Mouse (Mus musculus) heart, embryonic 13.5 days (tissue): Measurements from ENCODE around the gene Gpr27. TPM values are rescaled to one million over a fixed set of nuclear protein-coding genes. Genes with fewer than 3 reads are reported as not detected.

Experiments
- ATAC-seq: fragments of 200-750 bp; cut with Nextera tagmentation; 2 replicates; pipeline ENCODE4 v1.8.0; 2017; ENCODE audit warnings: moderate TSS enrichment; ENCODE audit not compliant: insufficient number of reproducible peaks, low FRiP score, low TSS enrichment; ENCODE audit errors: extremely low read depth
- H3K27ac ChIP-seq: fragments of 300-500 bp; sonication (generic); replicated peaks from 2 replicates; pipeline ENCODE4 v1.5.1; 2015; ENCODE audit warnings: moderate library complexity, mild to moderate bottlenecking, inconsistent platforms
- H3K27me3 ChIP-seq: fragments of 300-500 bp; sonication (generic); replicated peaks from 2 replicates; pipeline ENCODE4 v1.6.1; 2015; ENCODE audit warnings: mild to moderate bottlenecking, inconsistent platforms
- H3K36me3 ChIP-seq: fragments of 300-500 bp; sonication (generic); 2 replicates; pipeline ENCODE4 v1.6.1; 2015; ENCODE audit warnings: mild to moderate bottlenecking, inconsistent platforms
- H3K4me1 ChIP-seq: fragments of 300-500 bp; sonication (generic); 2 replicates; pipeline ENCODE4 v1.6.1; 2015; ENCODE audit warnings: inconsistent platforms
- H3K4me2 ChIP-seq: fragments of 300-500 bp; sonication (generic); 2 replicates; pipeline ENCODE4 v1.6.1; 2015; ENCODE audit warnings: inconsistent platforms, mild to moderate bottlenecking, moderate library complexity
- H3K4me3 ChIP-seq: fragments of 300-500 bp; sonication (generic); 2 replicates; pipeline ENCODE4 v1.5.1; 2015; ENCODE audit warnings: moderate library complexity, mild to moderate bottlenecking, inconsistent platforms
- H3K9ac ChIP-seq: fragments of 300-500 bp; sonication (generic); 2 replicates; pipeline ENCODE4 v1.6.1; 2015; ENCODE audit warnings: inconsistent platforms, mild to moderate bottlenecking, moderate library complexity
- H3K9me3 ChIP-seq: fragments of 300-500 bp; sonication (generic); 2 replicates; pipeline ENCODE4 v1.6.1; 2016; ENCODE audit warnings: inconsistent platforms
- WGBS: fragments of 180-500 bp; shearing (Covaris S2); methylation state at CpG from one replicate; pipeline ENCODE4 v1.1.7; 2015; ENCODE audit warnings: mixed read lengths; 5-methylcytosine and 5-hydroxymethylcytosine counted together
- polyA plus RNA-seq: library from polyadenylated mRNA; unstranded; fragments of >200 nt; fragmentation: Nextera tagmentation; extraction: Ambion mirVana; gene quantifications from 2 replicates; pipeline ENCODE4 v1.2.1, GENCODE M21; 2015

The Gpr27 gene
- polyA plus RNA-seq, 1 experiment from 2014 or later: 0.74 TPM

- no peak overlapping the region for H3K4me2 ChIP-seq
- H3K27ac ChIP-seq: no peak overlapping the region
- H3K9me3 ChIP-seq: no peaks in the 10 kb centered on the region
- H3K36me3 ChIP-seq: no peaks in the 10 kb centered on the region
- H3K27me3 ChIP-seq: peaks cover 7% of the 10 kb centered on the region
- ATAC-seq: no peak
- H3K4me1 ChIP-seq: peaks cover 4% of the 10 kb centered on the region; the same call in 1 of the 2 replicates
- H3K4me3 ChIP-seq: no peak overlapping the region
- 35% methylated on average over 3 of the region's 3 CpGs for WGBS
- H3K9ac ChIP-seq: no peak overlapping the region
These were observed 32.0 kb upstream of the Gpr27 start for GRCm38 (mm10) chr6:99660443-99660842.

GRCm38 (mm10) chr6:99663232-99663631, 29.2 kb upstream of the Gpr27 start:
- Histone ChIP-seq H3K27me3 (peaks cover 20% of the 10 kb centered on the region), H3K9me3 (no peaks in the 10 kb centered on the region), H3K9ac (no peak overlapping the region), H3K36me3 (no peaks in the 10 kb centered on the region), H3K4me3 (no peak overlapping the region), H3K4me1 (peaks cover 21% of the 10 kb centered on the region), H3K27ac (no peak overlapping the region), H3K4me2 (no peak overlapping the region)
- 63% methylated on average over 8 of the region's 8 CpGs for WGBS
- no peak for ATAC-seq

GRCm38 (mm10) chr6:99665457-99666317, 26.8 kb upstream of the Gpr27 start:
- WGBS: 27% methylated on average over 16 of the region's 16 CpGs
- Histone ChIP-seq H3K27ac (no peak overlapping the region), H3K4me1 (peaks cover 23% of the 10 kb centered on the region), H3K9me3 (no peaks in the 10 kb centered on the region), H3K36me3 (no peaks in the 10 kb centered on the region), H3K4me3 (peak overlapping the region; percentile 85), H3K27me3 (peaks cover 31% of the 10 kb centered on the region), H3K4me2 (peak overlapping the region; percentile 93), H3K9ac (peak overlapping the region; percentile 87)
- ATAC-seq: no peak

- peak within 1 kb of the TSS; percentile 85 for H3K4me3 ChIP-seq
- no peaks in the 10 kb centered on the region for H3K9me3 ChIP-seq
- no peaks in the 10 kb centered on the region for H3K36me3 ChIP-seq
- H3K4me2 ChIP-seq: peak within 1 kb of the TSS; percentile 93
- WGBS: under 1% methylated on average over 65 of the region's 75 CpGs
- peaks cover 23% of the 10 kb centered on the region for H3K4me1 ChIP-seq
- no peak for ATAC-seq
- peak within 1 kb of the TSS; percentile 87 for H3K9ac ChIP-seq
- H3K27ac ChIP-seq: no peak within 1 kb of the TSS
- H3K27me3 ChIP-seq: peaks cover 31% of the 10 kb centered on the region
These were observed 25.9 kb upstream of the Gpr27 start, which contains the start of the genes Eif4e3 and Gm20696 for GRCm38 (mm10) chr6:99666318-99667171. Gene Eif4e3, minus strand, starts transcription at chr6:99666771. Gene Gm20696, minus strand, starts transcription at chr6:99666797.

GRCm38 (mm10) chr6:99667290-99667689, 25.2 kb upstream of the Gpr27 start:
- WGBS: 47% methylated on average over 8 of the region's 8 CpGs
- H3K4me3 ChIP-seq: peak overlapping the region; percentile 85
- no peak for ATAC-seq
- H3K9me3 ChIP-seq: no peaks in the 10 kb centered on the region
- H3K4me1 ChIP-seq: peaks cover 23% of the 10 kb centered on the region
- H3K36me3 ChIP-seq: no peaks in the 10 kb centered on the region
- H3K27me3 ChIP-seq: peaks cover 31% of the 10 kb centered on the region
- H3K9ac ChIP-seq: no peak overlapping the region
- no peak overlapping the region for H3K27ac ChIP-seq
- peak overlapping the region; percentile 93 for H3K4me2 ChIP-seq

- no peak for ATAC-seq
- Histone ChIP-seq H3K4me3 (no peak overlapping the region), H3K27ac (no peak overlapping the region), H3K4me1 (peaks cover 23% of the 10 kb centered on the region), H3K4me2 (no peak overlapping the region), H3K9me3 (no peaks in the 10 kb centered on the region), H3K9ac (no peak overlapping the region), H3K27me3 (peaks cover 25% of the 10 kb centered on the region), H3K36me3 (no peaks in the 10 kb centered on the region)
- 47% methylated on average over 5 of the region's 5 CpGs for WGBS
These were observed 22.8 kb upstream of the Gpr27 start for GRCm38 (mm10) chr6:99669481-99670325.

- H3K9ac ChIP-seq: no peak overlapping the region
- H3K4me3 ChIP-seq: no peak overlapping the region
- H3K9me3 ChIP-seq: no peaks in the 10 kb centered on the region
- H3K4me2 ChIP-seq: no peak overlapping the region
- 72% methylated on average over 7 of the region's 7 CpGs for WGBS
- no peak overlapping the region for H3K27ac ChIP-seq
- H3K4me1 ChIP-seq: peaks cover 21% of the 10 kb centered on the region
- peaks cover 24% of the 10 kb centered on the region for H3K27me3 ChIP-seq
- ATAC-seq: no peak
- H3K36me3 ChIP-seq: no peaks in the 10 kb centered on the region
These were observed 21.9 kb upstream of the Gpr27 start for GRCm38 (mm10) chr6:99670481-99671119.

GRCm38 (mm10) chr6:99671768-99672167, 20.7 kb upstream of the Gpr27 start:
- Histone ChIP-seq H3K36me3 (no peaks in the 10 kb centered on the region), H3K9ac (no peak overlapping the region), H3K4me1 (peaks cover 17% of the 10 kb centered on the region), H3K27ac (no peak overlapping the region), H3K9me3 (no peaks in the 10 kb centered on the region), H3K4me3 (no peak overlapping the region), H3K4me2 (no peak overlapping the region), H3K27me3 (peaks cover 24% of the 10 kb centered on the region)
- 54% methylated on average over 3 of the region's 3 CpGs for WGBS
- ATAC-seq: no peak

GRCm38 (mm10) chr6:99674482-99674881, 18.0 kb upstream of the Gpr27 start:
- H3K9me3 ChIP-seq: no peaks in the 10 kb centered on the region
- H3K9ac ChIP-seq: no peak overlapping the region
- ATAC-seq: no peak
- no peaks in the 10 kb centered on the region for H3K36me3 ChIP-seq
- H3K4me2 ChIP-seq: no peak overlapping the region
- H3K27ac ChIP-seq: no peak overlapping the region
- no peak overlapping the region for H3K4me3 ChIP-seq
- 0 out of 2 replicates have a peak, but pooled peaks cover 6% of the 10 kb centered on the region for H3K27me3 ChIP-seq
- 73% methylated on average over 4 of the region's 4 CpGs for WGBS
- H3K4me1 ChIP-seq: no peaks in the 10 kb centered on the region

- H3K27ac ChIP-seq: no peak overlapping the region
- 79% methylated on average over 8 of the region's 8 CpGs for WGBS
- no peaks in the 10 kb centered on the region for H3K4me1 ChIP-seq
- no peaks in the 10 kb centered on the region for H3K9me3 ChIP-seq
- 0 out of 2 replicates have a peak, but pooled peaks cover 5% of the 10 kb centered on the region for H3K27me3 ChIP-seq
- ATAC-seq: no peak
- H3K36me3 ChIP-seq: no peaks in the 10 kb centered on the region
- no peak overlapping the region for H3K9ac ChIP-seq
- no peak overlapping the region for H3K4me2 ChIP-seq
- no peak overlapping the region for H3K4me3 ChIP-seq
These were observed 15.2 kb upstream of the Gpr27 start for GRCm38 (mm10) chr6:99677325-99677724.
